Mouse (Mus musculus) neural tube, embryonic 14.5 days (tissue): ENCODE data around the gene Wtip. TPM values are rescaled to one million over a fixed set of nuclear protein-coding genes. Genes with fewer than 3 reads are reported as not detected.
"Not testable (repeated sequence)": the region's sequence is repeated elsewhere in the genome, so short reads cannot be mapped to it uniquely, and the experiment has no call there.

Source experiments
- ATAC-seq: fragments of 200-750 bp; cut with Nextera tagmentation; 2 replicates; pipeline ENCODE4 v1.8.0; 2017; ENCODE audit warnings: low read depth, mild to moderate bottlenecking, moderate TSS enrichment, moderate library complexity
- H3K27ac ChIP-seq: fragments of 300-500 bp; sonication (generic); 2 replicates; pipeline ENCODE4 v1.5.1; 2014; ENCODE audit warnings: low read depth, mild to moderate bottlenecking, control low read depth, low read length, moderate library complexity, mixed read lengths
- H3K27me3 ChIP-seq: fragments of 300-500 bp; sonication (generic); 2 replicates; pipeline ENCODE4 v1.6.1; 2014; ENCODE audit warnings: low read length; ENCODE audit not compliant: control insufficient read depth, insufficient read depth
- H3K36me3 ChIP-seq: fragments of 300-500 bp; sonication (generic); 2 replicates; pipeline ENCODE4 v1.6.1; 2014; ENCODE audit warnings: low read length, mixed read lengths; ENCODE audit not compliant: control insufficient read depth, insufficient read depth
- H3K4me1 ChIP-seq: fragments of 300-500 bp; sonication (generic); 2 replicates; pipeline ENCODE4 v1.6.1; 2014; ENCODE audit warnings: low read length; ENCODE audit not compliant: control insufficient read depth, insufficient read depth
- H3K4me2 ChIP-seq: fragments of 300-500 bp; sonication (generic); 2 replicates; pipeline ENCODE4 v1.6.1; 2014; ENCODE audit warnings: mild to moderate bottlenecking, low read depth, low read length, control low read depth
- H3K4me3 ChIP-seq: fragments of 300-500 bp; sonication (generic); 2 replicates; pipeline ENCODE4 v1.5.1; 2014; ENCODE audit warnings: low read depth, low read length, control low read depth, mixed read lengths
- H3K9ac ChIP-seq: fragments of 300-500 bp; sonication (generic); replicated peaks from 2 replicates; pipeline ENCODE4 v1.6.1; 2014; ENCODE audit warnings: low read depth, mild to moderate bottlenecking, control low read depth, low read length, mixed read lengths
- H3K9me3 ChIP-seq: fragments of 300-500 bp; sonication (generic); 2 replicates; pipeline ENCODE4 v1.6.1; 2016; ENCODE audit warnings: low read length; ENCODE audit not compliant: control insufficient read depth
- WGBS: fragments of 180-500 bp; shearing (Covaris S2); extraction: QIAGEN DNeasy Blood & Tissue Kit; methylation state at CpG from one replicate; pipeline ENCODE4 v1.1.7; 2014; 5-methylcytosine and 5-hydroxymethylcytosine counted together
- polyA plus RNA-seq: library from polyadenylated mRNA; unstranded; fragments of >200 nt; fragmentation: Nextera tagmentation; extraction: Ambion mirVana; gene quantifications from 2 replicates; pipeline ENCODE4 v1.2.1, GENCODE M21; 2014

The Wtip gene
- polyA plus RNA-seq, 1 experiment from 2014 or later, result 2.9 TPM

- Histone ChIP-seq H3K4me2 (no peak within 1 kb of the TSS), H3K27me3 (no peaks in the 10 kb centered on the region), H3K9ac (no peak within 1 kb of the TSS), H3K4me3 (no peak within 1 kb of the TSS), H3K9me3 (no peaks in the 10 kb centered on the region), H3K4me1 (no peaks in the 10 kb centered on the region), H3K36me3 (no peaks in the 10 kb centered on the region), H3K27ac (no peak within 1 kb of the TSS)
- ATAC-seq, result no peak
- 78% methylated on average over 3 of the region's 3 CpGs for WGBS
Measured at GRCm38 (mm10) chr7:34094911-34095481, 38.1 kb downstream of the Wtip start, which contains the start of gene Scgb1b30. Gene Scgb1b30, plus strand, starts transcription at chr7:34095431.

GRCm38 (mm10) chr7:34068132-34068531, 64.9 kb downstream of the Wtip start:
- H3K4me2 ChIP-seq, H3K9me3 ChIP-seq, H3K36me3 ChIP-seq, ATAC-seq, H3K9ac ChIP-seq, H3K27me3 ChIP-seq, H3K27ac ChIP-seq, H3K4me1 ChIP-seq, H3K4me3 ChIP-seq: not testable (repeated sequence)
- WGBS, result 82% methylated on average over 5 of the region's 5 CpGs

Other genes with a start within 250 kb of the Wtip start
- gene Scgb2b26, start 188.2 kb downstream of the Wtip start, polyA plus RNA-seq, result not detected in 2 replicates
- gene Scgb2b27, start 119.3 kb downstream of the Wtip start, polyA plus RNA-seq, result not detected in 2 replicates
- not detected in 2 replicates for gene Scgb1b27, start 111.8 kb downstream of the Wtip start, polyA plus RNA-seq
- not detected in 2 replicates for gene Scgb1b30, start 37.8 kb downstream of the Wtip start, polyA plus RNA-seq
- gene Uba2, start 36.3 kb upstream of the Wtip start, polyA plus RNA-seq, result 166 and 193 TPM in 2 replicates
- 76.2 and 81.0 TPM in 2 replicates for gene Pdcd2l, start 63.4 kb upstream of the Wtip start, polyA plus RNA-seq
- gene Gpi1, start 97.1 kb upstream of the Wtip start, polyA plus RNA-seq, result 273 and 278 TPM in 2 replicates
- 0.85 TPM in 1 of 2 replicates, not detected in the other for gene Gm6096, start 117.8 kb upstream of the Wtip start, polyA plus RNA-seq
- 42.5 and 44.1 TPM in 2 replicates for gene 4931406P16Rik, start 180.3 kb upstream of the Wtip start, polyA plus RNA-seq